Mouse (Mus musculus): ENCODE results near the gene 1700001L19Rik.

GRCm38 (mm10) chr13:68642786-68643185 is 45.6 kb downstream of the 1700001L19Rik start:
- no peak for TF ChIP-seq CTCF (IDR thresholded peaks at IDR 0.05; ENCODE audit: low read depth)
- no peak for TF ChIP-seq EP300 (optimal IDR thresholded peaks at IDR 0.05)

Data from stomach, postnatal 0 days (tissue).